Mouse (Mus musculus): ENCODE results near the gene Ubxn7.
"Not testable (repeated sequence)": the region's sequence is repeated elsewhere in the genome, so short reads cannot be mapped to it uniquely, and the experiment has no call there.

Ubxn7 gene

GRCm38 (mm10) chr16:32332040-32332555 is at the start of gene Ubxn7:
TSS of gene Ubxn7 (plus strand) at chr16:32332257.
- peak; percentile 91 for DNase-seq (ENCODE audit: low read depth)

DNA sequence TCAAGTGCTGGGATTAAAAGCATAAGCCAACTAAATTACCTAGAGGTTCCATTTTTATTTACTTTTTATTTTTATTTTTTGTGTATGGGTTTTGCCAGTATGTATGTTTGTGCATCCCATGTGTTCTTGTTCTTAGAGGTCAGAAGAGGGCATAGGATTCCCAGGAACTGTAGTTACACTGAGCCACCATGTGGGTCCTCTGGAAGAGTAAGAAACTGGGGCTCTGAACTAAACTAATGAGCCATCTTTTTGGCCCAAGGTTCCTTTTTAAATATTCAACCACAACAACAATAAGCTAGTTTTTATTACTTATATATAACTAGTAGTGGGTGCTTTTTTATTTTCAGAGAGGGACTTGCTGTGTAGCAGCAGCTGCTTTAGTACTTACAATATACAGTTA is 49.4 kb upstream of the Ubxn7 start:
- no peak for DNase-seq (ENCODE audit: low read depth)

- no peak for DNase-seq (ENCODE audit: low read depth)
Measured at GRCm38 (mm10) chr16:32291821-32292220, 40.2 kb upstream of the Ubxn7 start.

DNA sequence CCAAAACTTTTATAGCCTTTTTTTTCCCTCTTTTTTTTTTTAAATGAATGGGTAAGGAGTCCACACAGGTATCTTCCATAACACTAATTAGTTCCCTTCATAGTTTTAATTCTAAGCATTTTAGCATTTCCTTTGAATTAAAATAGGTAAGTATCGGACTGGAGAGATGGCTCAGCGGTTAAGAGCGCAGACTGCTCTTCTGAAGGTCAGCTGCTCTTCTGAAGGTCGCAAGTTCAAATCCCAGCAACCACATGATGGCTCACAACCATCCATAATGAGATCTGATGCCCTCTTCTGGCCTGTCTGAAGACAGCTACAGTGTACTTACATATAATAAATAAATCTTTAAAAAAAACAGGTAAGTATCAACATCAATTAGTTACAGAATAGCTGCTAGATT is 32.4 kb upstream of the Ubxn7 start:
- DNase-seq (ENCODE audit: low read depth), result not testable (repeated sequence)

- DNase-seq (ENCODE audit: low read depth), result no peak
Measured at GRCm38 (mm10) chr16:32303046-32303445, 29.0 kb upstream of the Ubxn7 start.

DNA sequence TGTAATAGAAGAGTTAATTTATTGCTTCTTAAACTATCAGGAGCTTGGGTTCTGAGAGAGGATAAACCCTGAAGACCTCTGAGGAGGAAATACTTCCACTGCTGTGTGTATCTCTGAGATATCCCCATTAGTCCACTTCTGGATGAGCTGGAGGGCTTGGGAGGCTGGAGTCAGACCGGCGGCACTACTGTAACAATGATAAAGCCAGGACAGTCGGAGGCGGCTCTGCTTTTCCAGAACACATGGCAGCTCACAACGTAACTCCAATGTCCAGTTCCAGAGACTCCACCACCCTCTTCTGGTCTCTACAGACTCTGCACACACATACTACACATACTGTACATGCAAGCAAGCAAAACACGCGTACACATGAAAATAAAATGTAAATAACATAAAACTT is 28.2 kb upstream of the Ubxn7 start:
- no peak for DNase-seq (ENCODE audit: low read depth)

DNA sequence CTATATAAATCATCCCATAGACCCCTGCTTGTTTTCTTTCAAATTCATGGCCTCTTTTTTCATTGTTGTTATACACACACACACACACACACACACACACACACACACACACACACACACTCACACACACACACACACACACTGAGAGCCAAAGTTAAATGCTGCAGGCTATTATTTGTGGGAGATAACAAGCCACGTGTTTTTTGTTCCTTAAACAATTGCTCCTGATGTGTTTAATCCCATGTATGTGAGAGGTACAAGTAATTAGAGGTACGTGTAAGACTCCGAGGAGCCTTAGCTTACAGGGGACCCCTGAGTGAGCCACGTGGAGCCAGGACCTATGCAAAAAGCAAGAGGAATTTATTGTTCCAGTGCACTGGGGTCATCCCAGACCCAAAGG is 20.1 kb upstream of the Ubxn7 start:
- no peak for DNase-seq (ENCODE audit: low read depth)

GRCm38 (mm10) chr16:32312386-32312785 is 19.7 kb upstream of the Ubxn7 start:
- no peak for DNase-seq (ENCODE audit: low read depth)

DNA sequence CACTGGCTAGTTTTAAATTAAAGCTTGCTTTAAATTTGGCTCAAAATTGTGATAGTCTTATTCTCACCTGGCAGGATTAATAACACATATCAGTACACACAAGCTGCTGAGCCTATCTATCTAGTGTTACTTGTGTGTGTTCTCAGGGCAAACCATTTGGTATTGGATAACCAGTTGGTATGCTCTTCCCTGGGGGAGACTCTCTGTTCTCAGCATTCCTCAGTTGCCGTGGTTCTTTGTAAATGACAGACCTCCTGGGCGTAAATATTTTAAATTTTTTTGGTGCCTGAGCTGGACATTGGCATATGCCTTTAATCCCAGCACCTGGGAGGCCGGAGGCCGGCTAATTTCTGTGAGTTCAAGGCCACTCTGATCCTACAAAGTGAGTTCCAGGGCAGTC is 19.2 kb upstream of the Ubxn7 start:
- DNase-seq (ENCODE audit: low read depth), result no peak

DNA sequence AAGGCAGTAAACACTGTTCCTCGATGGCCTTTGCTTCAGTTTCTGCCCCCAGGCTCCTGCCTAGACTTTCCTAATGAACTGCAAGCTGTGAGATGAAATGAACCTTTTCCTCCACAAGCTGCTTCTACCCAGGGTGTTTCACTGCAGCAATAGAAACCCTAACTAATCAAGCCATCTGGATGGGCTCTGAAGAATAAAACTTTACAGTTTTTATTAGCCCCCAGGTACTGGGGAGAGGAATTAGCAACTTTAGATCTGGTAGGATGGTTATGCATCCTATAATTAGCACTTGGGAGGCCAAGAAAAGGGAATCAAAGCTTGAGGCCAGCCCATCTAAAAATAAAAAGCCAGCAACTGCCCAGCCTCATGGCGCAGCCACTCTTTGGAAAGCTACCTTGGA is 15.5 kb upstream of the Ubxn7 start:
- no peak for DNase-seq (ENCODE audit: low read depth)

DNA sequence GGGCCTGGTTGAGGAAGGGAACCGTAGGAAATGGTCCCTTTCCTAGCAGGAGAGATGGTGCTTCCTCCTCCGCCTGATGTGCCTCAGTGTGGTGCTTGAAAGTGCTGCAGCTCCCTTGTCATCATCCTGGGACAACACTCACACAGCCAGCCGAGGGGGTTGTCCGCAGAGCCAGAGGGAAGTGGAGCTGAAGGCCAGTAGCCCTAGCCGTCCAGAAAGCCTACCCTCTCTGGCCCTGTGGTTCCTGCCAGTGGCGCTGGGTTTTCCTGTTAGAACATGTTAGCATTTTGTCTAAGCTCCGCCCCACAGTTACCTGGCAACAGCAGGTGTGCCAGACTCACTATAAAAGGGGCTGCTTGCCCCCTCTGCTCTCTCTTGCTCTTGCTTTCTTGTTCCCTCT is 8.1 kb upstream of the Ubxn7 start:
- DNase-seq (ENCODE audit: low read depth), result no peak

DNA sequence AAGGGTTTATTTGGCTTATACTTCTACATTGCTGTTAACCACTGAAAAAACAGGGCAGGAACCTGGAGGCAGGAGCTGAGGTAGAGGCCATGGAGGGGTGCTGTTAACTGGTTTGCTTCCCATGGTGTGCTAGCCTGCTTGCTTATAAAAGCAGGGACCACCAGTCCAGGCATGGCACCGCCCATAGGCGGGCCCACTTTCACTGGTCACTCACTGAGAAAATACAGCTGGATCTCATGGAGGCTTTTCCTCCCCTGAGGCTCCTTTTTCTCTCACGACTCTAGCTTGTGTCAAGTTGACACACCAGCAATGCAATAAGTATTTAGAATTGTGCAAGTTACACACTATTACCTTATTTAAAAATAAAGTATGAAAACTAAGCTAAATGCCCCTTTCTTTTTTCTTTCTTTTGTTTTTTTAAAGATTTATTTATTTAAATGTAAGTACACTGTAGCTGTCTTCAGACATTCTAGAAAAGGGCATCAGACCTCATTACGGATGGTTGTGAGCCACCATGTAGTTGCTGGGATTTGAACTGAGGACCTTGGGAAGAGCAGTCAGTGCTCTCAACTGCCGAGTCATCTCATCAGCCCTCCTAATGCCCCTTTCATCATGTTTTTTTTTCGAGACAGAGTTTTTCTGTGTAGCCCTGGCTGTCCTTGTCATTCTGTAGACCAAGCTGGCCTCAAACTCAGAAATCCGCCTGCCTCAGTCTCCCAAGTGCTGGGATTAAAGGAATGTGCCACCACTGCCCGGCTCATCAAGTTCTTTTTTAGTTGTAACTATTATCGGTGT is 984 bp upstream of the Ubxn7 start:
- no peak for DNase-seq (ENCODE audit: low read depth)

GRCm38 (mm10) chr16:32332556-32333511 is 777 bp downstream of the Ubxn7 start:
- DNase-seq (ENCODE audit: low read depth), result peak; percentile 52

GRCm38 (mm10) chr16:32335146-32335545 is 3.1 kb downstream of the Ubxn7 start:
- no peak for DNase-seq (ENCODE audit: low read depth)

DNA sequence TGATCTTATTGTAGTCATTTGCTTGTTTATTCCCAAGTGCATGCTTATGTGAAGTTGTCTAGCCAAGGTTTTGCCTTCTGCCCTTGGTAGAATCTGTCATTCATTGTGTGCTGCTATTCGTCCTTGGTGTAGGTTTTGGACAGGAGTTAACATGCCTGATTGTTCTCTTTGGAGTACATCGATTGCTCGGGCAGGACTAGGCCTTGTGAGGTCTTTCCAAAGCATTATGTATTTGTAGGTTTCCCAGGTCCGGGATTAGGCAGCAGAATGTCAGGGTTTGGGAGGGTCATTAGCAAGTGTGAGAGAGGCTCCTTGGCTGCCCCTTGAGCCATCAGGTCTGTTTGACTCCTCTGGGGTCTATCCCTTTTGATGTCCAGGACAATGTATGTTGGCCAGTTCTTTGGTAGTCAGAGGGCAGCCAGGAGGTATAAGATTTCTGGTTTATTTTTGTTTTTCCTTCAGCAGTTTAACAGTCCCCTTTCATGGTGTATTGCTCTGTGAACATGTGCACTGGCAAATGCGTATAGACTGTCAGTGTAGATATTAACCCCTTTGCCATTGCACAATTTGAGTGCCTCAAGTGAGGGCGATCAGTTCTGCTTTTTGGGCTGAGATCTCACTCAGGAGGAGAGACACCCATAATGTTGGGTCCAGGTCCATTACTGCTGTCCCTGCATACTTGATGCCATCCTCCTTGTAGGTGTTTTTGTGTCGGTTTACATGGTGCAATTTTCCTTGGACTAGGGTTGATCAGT is 4.1 kb downstream of the Ubxn7 start:
- no peak for DNase-seq (ENCODE audit: low read depth)

GRCm38 (mm10) chr16:32337001-32337400 is 4.9 kb downstream of the Ubxn7 start:
- no peak for DNase-seq (ENCODE audit: low read depth)

GRCm38 (mm10) chr16:32340451-32340850 is 8.4 kb downstream of the Ubxn7 start:
- DNase-seq (ENCODE audit: low read depth), result no peak

DNA sequence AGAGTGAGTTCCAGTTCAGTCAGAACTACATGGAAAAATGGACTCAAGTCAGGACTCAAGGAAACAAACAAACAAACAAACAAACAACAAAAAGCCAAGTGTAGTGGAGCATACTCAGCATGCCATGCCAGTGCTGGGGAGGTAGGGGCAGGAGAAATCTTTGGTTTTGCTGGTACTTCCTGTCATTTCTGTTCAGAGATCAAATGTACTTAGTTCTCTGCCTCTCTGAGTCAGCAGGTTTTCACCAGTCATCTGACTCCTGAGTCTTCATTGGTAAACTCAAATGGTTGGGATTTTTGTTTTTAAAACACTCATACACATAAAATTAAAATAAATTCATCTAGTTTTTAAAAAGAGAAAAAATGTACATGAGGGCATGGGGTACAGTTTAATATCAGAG is 13.5 kb downstream of the Ubxn7 start:
- DNase-seq (ENCODE audit: low read depth), result no peak

DNA sequence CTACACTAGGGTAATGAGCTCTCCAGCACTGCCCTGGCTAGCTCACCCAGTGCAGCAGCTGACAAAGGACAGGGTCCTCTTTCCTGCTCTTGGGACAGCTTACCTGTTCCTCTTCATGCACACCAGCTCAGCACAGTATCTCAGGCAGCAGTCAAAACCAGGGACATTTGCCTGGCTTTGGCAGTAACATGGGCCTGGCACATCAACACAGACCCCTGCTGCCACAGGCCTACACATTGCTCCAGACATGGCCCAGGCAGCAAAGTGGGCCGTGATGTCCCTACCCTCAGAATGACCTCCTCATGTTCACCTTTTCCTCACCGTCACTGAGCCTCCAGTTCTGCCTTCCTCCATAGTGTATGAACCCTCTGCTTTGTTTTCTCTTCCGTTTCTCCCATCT is 18.7 kb downstream of the Ubxn7 start:
- DNase-seq (ENCODE audit: low read depth), result no peak

DNA sequence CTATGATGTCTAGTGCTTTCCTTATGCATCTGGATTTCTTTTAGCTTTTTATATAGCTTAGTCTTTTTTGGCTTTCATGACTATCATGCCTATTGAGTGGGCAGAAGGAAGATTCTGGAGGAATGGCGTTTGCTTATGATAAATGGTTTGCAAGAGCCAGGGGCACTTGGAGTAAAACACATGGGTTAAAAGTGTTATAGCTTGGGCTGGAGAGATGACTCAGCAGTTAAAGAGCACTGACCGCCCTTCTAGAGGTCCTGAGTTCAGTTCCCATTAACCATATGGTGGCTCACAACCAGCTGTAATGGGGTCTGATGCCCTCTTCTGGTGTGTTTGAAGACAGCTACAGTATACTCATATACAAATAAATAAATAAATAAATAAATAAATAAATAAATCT is 31.5 kb downstream of the Ubxn7 start:
- no peak for DNase-seq (ENCODE audit: low read depth)

DNA sequence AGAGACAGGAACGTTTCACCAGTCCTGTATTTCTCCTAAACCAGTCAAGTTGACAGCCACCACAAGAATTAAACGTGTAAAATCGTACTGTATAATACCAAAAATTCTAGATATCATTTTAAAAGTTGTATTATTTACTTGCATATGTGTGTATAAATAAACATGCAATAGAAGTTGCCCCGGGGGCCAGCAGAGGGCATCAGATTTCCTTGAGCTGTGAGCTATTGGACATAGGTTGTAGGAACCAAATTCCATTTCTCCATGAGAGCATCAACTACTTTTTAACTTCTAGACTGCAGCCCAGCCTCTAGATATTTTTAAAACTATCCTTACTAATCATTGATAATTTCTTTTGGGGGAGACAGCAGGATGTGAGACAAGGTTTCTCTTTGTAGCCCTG is 39.3 kb downstream of the Ubxn7 start:
- DNase-seq (ENCODE audit: low read depth), result no peak

DNA sequence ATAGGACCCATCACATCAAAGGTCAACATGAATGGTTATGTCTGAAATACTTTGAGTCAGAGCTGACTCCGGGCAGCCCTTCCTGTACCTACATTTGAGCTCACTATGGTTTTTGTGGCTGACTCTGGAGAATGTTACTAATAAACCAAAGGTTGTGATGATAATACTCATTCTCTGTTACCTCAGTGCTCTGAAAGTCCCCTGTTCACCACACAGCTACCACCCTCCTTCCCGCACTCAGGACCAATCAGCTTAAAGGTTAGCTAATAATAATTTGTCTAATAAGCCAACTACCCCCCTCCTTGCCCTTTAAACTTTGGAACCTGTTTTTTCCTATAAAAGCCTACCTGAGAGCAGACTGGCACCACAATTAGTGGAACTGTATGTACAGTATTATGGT is 47.5 kb downstream of the Ubxn7 start:
- DNase-seq (ENCODE audit: low read depth), result no peak
